Mouse (Mus musculus) lung, postnatal 0 days (tissue): ENCODE measurements around the gene Serinc5.

Source experiments
- CTCF ChIP-seq: IDR thresholded peaks from 2 replicates; pipeline ENCODE4 v1.5.1; 2016; ENCODE audit warnings: antibody characterized with exemption, mild to moderate bottlenecking
- EP300 ChIP-seq: IDR thresholded peaks from 2 replicates; pipeline ENCODE4 v1.6.1; 2016; ENCODE audit warnings: antibody characterized with exemption, mild to moderate bottlenecking, control low read depth

GRCm38 (mm10) chr13:92584094-92584717 lies 26.7 kb upstream of the Serinc5 start:
- TF ChIP-seq CTCF: no peak
- TF ChIP-seq EP300: peak; percentile 14; the same call in 1 of the 2 replicates
